Mouse (Mus musculus) ES-E14 (cell line): ENCODE measurements around the gene Pck1. TPM values are rescaled to one million over a fixed set of nuclear protein-coding genes. Genes with fewer than 3 reads are reported as not detected.

Experiments used
- DNase-seq: peaks from one replicate; pipeline ENCODE4 v3.0.0-alpha.2; 2013; ENCODE audit warnings: low read depth, low spot score
- H3K27ac ChIP-seq: 2 replicates; pipeline ENCODE4 v1.5.1; 2012; ENCODE audit warnings: low read depth, mild to moderate bottlenecking, low read length, moderate library complexity, mixed read lengths; ENCODE audit not compliant: poor library complexity, insufficient read depth, severe bottlenecking
- H3K36me3 ChIP-seq: 2 replicates; pipeline ENCODE4 v1.6.1; 2012; ENCODE audit warnings: mild to moderate bottlenecking, low read length, moderate library complexity, mixed read lengths; ENCODE audit not compliant: control insufficient read depth, poor library complexity, insufficient read depth, severe bottlenecking
- H3K4me1 ChIP-seq, 2 experiments: fragments of 150-350 bp in 1 of 2; sonication (generic) in 1 of 2; 2 replicates each; pipeline ENCODE4 v1.6.1; 2012; ENCODE audit warnings: low read length in 2 of 2, mild to moderate bottlenecking in 1 of 2, mixed read lengths in 1 of 2; ENCODE audit not compliant: control insufficient read depth in 2 of 2, insufficient read depth in 2 of 2, poor library complexity in 1 of 2
- H3K4me3 ChIP-seq, 2 experiments: fragments of 150-350 bp in 1 of 2; sonication (generic) in 1 of 2; 2 replicates each; pipeline ENCODE4 v1.5.1; 2012; ENCODE audit warnings: low read length in 2 of 2, low read depth in 1 of 2, mild to moderate bottlenecking in 1 of 2, mixed read lengths in 1 of 2; ENCODE audit not compliant: insufficient read depth in 1 of 2, poor library complexity in 1 of 2, severe bottlenecking in 1 of 2
- H3K9ac ChIP-seq: 2 replicates; pipeline ENCODE4 v1.6.1; 2012; ENCODE audit warnings: low read depth, mild to moderate bottlenecking, low read length, mixed read lengths; ENCODE audit not compliant: poor library complexity, insufficient read depth, severe bottlenecking
- H3K9me3 ChIP-seq: fragments of 150-350 bp; sonication (generic); 2 replicates; pipeline ENCODE4 v1.6.1; 2012; ENCODE audit warnings: low read depth, mild to moderate bottlenecking, low read length; ENCODE audit not compliant: control insufficient read depth, insufficient read depth
- CHD2 ChIP-seq: IDR thresholded peaks from 2 replicates; pipeline ENCODE4 v1.6.1; 2014; ENCODE audit warnings: mild to moderate bottlenecking, low read depth, low read length, inconsistent platforms
- HCFC1 ChIP-seq: IDR thresholded peaks from 2 replicates; pipeline ENCODE4 v1.6.1; 2012; ENCODE audit warnings: low read length, inconsistent platforms, borderline replicate concordance; ENCODE audit not compliant: insufficient read depth
- MAFK ChIP-seq: IDR thresholded peaks from 2 replicates; pipeline ENCODE4 v1.6.1; 2014; ENCODE audit warnings: mild to moderate bottlenecking, low read depth, low read length, inconsistent platforms; ENCODE audit not compliant: insufficient read depth
- ZC3H11A ChIP-seq: IDR thresholded peaks from 2 replicates; pipeline ENCODE4 v1.6.1; 2012; ENCODE audit warnings: low read depth, mild to moderate bottlenecking, inconsistent platforms, low read length, borderline replicate concordance
- ZNF384 ChIP-seq: IDR thresholded peaks from 2 replicates; pipeline ENCODE4 v1.6.1; 2012; ENCODE audit warnings: low read depth, low read length, inconsistent platforms
- in situ Hi-C, 2 experiments: fragments of 600-800 bp; cut with MboI; formaldehyde crosslinking; loops; one replicate each; pipeline ENCODE4 v1.15.1; 2025; ENCODE audit warnings: low sequenced_read_pairs in 2 of 2, inconsistent platforms in 1 of 2; ENCODE audit not compliant: unreplicated experiment in 2 of 2
- total RNA-seq: library from RNA; depleted of rRNA; stranded (reverse); fragments of 300-350 nt; gene quantifications from 2 replicates; pipeline ENCODE4 v1.2.3, GENCODE M21; 2012

Gene Pck1
- total RNA-seq, 1 experiment = 0.22 TPM

DNA sequence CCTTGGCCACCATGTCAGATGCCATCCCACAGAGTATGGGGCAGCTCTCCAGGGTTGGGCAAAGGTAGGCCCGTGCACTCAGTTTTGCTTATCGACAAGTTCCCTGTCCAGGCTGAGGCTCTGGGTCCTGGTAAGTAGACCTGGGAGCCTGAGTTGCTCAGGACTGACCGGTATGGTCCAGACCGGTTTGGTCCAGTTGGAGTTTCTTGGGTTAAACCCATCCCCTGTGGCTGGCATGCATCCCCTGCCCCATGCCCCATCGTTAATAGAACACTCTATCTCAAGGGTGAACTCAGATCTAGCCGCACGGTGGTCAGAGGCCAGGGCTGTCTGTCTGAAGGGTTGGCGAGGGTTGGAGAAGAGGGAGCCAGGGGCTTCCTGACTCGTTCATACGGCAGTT, 12.1 kb downstream of the Pck1 start:
- no peak for TF ChIP-seq MAFK
- no peak for TF ChIP-seq ZNF384
- TF ChIP-seq CHD2 = no peak
- no peak for TF ChIP-seq ZC3H11A
- TF ChIP-seq HCFC1 = no peak
- Histone ChIP-seq H3K4me3 (no peak overlapping the region), H3K9me3 (no peaks in the 10 kb centered on the region), H3K9ac (no peak overlapping the region), H3K4me1 (peaks cover 0 to 3% of the 10 kb centered on the region in 2 experiments; a peak in 1 of 4 replicates), H3K27ac (no peak overlapping the region), H3K36me3 (no peaks in the 10 kb centered on the region)
- DNase-seq = no peak
- in situ Hi-C loops = no loop called here

DNA sequence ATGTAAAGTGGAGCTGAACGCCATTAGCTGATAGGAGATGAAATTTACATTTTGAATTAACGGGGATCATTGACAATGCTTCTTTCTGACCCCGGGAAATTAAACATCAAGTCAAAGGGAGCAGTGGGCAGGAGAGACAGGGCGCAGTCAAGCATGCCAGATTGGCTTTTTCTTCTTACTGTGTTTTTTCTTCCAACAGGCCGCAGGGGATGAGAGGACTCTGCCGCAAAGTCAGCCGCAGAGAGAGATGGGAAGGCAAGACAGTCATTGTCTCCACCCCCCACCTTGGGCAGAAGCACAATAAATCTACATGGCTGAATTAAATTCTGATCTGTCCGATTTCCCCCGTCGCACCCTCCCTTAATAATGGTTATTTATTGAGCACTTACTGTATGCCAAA, 12.5 kb downstream of the Pck1 start:
- in situ Hi-C loops = no loop called here
- Histone ChIP-seq H3K9ac (no peak overlapping the region), H3K9me3 (no peaks in the 10 kb centered on the region), H3K4me3 (no peak overlapping the region), H3K27ac (no peak overlapping the region), H3K4me1 (no peaks in the 10 kb centered on the region), H3K36me3 (no peaks in the 10 kb centered on the region)
- no peak for TF ChIP-seq ZNF384
- no peak for TF ChIP-seq HCFC1
- TF ChIP-seq CHD2 = no peak
- TF ChIP-seq ZC3H11A = no peak
- no peak for TF ChIP-seq MAFK
- DNase-seq = no peak

DNA sequence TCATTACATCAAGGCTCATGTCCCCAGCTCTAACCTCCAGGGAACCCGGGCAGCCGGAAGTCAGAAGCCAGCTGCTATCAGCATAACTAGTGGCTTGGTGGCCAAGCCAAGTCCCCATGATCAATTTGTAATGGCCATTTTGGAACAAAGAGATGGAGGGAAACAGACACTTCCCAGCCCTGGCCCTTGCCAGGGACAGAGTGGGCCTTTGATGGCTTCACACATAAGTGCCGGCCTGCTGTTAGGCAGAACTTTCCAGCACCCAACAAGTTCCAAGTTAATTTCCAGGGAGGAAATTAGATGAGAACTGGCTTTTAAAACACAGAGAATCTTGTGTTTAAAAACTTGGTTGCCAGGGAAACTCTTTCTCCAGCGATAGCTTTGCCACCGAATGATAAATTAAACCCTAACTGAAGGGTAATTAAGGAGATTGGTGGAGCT, 15.6 kb downstream of the Pck1 start:
- peaks cover 0 to 5% of the 10 kb centered on the region in 2 experiments; a peak in 1 of 4 replicates for H3K4me1 ChIP-seq

DNA sequence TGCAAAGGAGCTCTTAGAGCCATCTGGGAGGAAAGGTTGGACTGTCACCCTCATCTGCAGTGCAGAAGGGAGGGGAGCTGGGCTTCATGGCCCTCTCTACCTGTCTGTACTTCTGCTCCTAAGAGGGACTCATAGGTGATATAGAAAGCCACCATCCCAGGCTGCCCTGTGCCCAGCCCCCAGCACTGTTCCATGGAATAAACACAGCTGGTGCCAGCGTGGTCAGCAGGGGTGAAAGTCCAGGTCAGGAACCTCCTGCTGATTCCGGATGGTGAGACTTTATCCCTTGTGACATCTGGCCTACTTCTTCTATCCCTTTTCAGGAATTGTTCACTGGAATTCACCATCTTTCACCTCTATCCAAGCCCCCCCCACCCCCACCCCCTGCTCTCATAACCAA, 17.2 kb downstream of the Pck1 start:
- H3K27ac ChIP-seq = no peak overlapping the region
- no peak overlapping the region for H3K4me3 ChIP-seq
- no peak for DNase-seq
- TF ChIP-seq ZNF384 (no peak), ZC3H11A (no peak), CHD2 (no peak), HCFC1 (no peak)
- H3K36me3 ChIP-seq = no peaks in the 10 kb centered on the region
- H3K9me3 ChIP-seq = no peaks in the 10 kb centered on the region
- in situ Hi-C loops = no loop called here
- peaks cover 0 to 5% of the 10 kb centered on the region in 2 experiments; a peak in 1 of 4 replicates for H3K4me1 ChIP-seq
- H3K9ac ChIP-seq = no peak overlapping the region

More for the DNA sequence above, 15.6 kb downstream of the Pck1 start:
- no peak for DNase-seq
- Histone ChIP-seq H3K36me3 (no peaks in the 10 kb centered on the region), H3K9ac (no peak overlapping the region), H3K9me3 (no peaks in the 10 kb centered on the region), H3K4me3 (no peak overlapping the region), H3K27ac (no peak overlapping the region)
- in situ Hi-C loops = no loop called here
- no peak for TF ChIP-seq MAFK
- TF ChIP-seq HCFC1 = no peak
- no peak for TF ChIP-seq ZNF384
- TF ChIP-seq CHD2 = no peak
- no peak for TF ChIP-seq ZC3H11A

DNA sequence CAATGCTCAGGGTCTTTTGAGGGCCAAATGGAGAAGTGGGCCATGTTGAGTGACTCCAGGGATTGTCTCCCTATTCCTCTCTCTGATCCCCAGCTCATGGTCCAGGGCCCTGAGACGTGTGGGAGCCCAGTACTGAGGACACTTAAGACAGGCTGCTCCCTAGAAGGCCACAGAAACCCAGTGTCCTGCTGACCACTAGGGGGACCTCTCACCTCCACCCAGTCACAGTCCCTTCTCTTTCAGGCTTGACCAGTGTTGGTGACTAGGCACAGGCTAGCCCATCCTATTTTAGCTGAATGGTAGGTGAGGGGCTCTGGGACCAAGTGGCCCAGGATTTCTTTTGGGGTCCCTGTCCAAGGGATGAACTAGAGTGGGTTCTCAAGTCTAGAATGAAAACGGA, 17.9 kb downstream of the Pck1 start:
- TF ChIP-seq ZNF384 (no peak), ZC3H11A (peak; percentile 8; the same call in 1 of the 2 replicates)
- Histone ChIP-seq H3K9me3 (no peaks in the 10 kb centered on the region), H3K9ac (no peak overlapping the region), H3K4me1 (peaks cover 0 to 5% of the 10 kb centered on the region in 2 experiments; a peak in 1 of 4 replicates), H3K36me3 (no peaks in the 10 kb centered on the region), H3K27ac (no peak overlapping the region), H3K4me3 (no peak overlapping the region)
- in situ Hi-C loops = no loop called here
- no peak for DNase-seq
